In genomic region chr14:104568549-104568948, GRCm38 (mm10) we compare ENCODE assay signal across 13 mouse cellular contexts.
"Had no signal": no experiment of that assay in that cellular context is flagged by ENCODE, and none has a peak within 500 bp of the region (broad histone marks: within the 10 kb centered on the region; RNA-seq: fewer than 3 reads in every experiment).

No protein-coding gene starts in this region.

- H3K9ac ChIP-seq: kidney, embryonic 15.5 days; limb, embryonic 13.5 days; liver, embryonic 15.5 days had no signal

- DNase-seq: kidney, adult 2 months; kidney, postnatal 14 days; left cerebral cortex, postnatal 4 days; lung, adult 2 months; lung, postnatal 36 days; right cerebral cortex, postnatal 4 days; spleen, adult 18-20 months; thymus, adult 18-20 months; thymus, postnatal 25 days had no signal

- H3K27me3 ChIP-seq: kidney, embryonic 15.5 days; limb, embryonic 13.5 days; liver, embryonic 15.5 days had no signal

- H3K4me2 ChIP-seq: kidney, embryonic 15.5 days; limb, embryonic 13.5 days; liver, embryonic 15.5 days had no signal

- H3K27ac ChIP-seq: kidney, embryonic 15.5 days; limb, embryonic 13.5 days; liver, embryonic 15.5 days had no signal

- ATAC-seq: lung, postnatal 0 days had no signal

- H3K4me1 ChIP-seq: kidney, embryonic 15.5 days; limb, embryonic 13.5 days; liver, embryonic 15.5 days had no signal

- H3K4me3 ChIP-seq: kidney, embryonic 15.5 days; limb, embryonic 13.5 days; liver, embryonic 15.5 days had no signal

- H3K9me3 ChIP-seq: kidney, embryonic 15.5 days; limb, embryonic 13.5 days; liver, embryonic 15.5 days had no signal

- H3K36me3 ChIP-seq: kidney, embryonic 15.5 days; limb, embryonic 13.5 days; liver, embryonic 15.5 days had no signal
